Mouse (Mus musculus) embryonic facial prominence, embryonic 11.5 days (tissue): Measurements from ENCODE around the gene Gabra4. TPM values are rescaled to one million over a fixed set of nuclear protein-coding genes. Genes with fewer than 3 reads are reported as not detected.

Experiments
- polyA plus RNA-seq: library from polyadenylated mRNA; unstranded; fragments of >200 nt; fragmentation: Nextera tagmentation; extraction: Ambion mirVana; gene quantifications from 2 replicates; pipeline ENCODE4 v1.2.1, GENCODE M21; 2014

The Gabra4 gene
- polyA plus RNA-seq, 1 experiment from 2014 or later = 4.3 TPM

Other genes starting within 250 kb of the Gabra4 start
- not detected in 2 replicates for gene Cox7b2, start 110.1 kb downstream of the Gabra4 start, polyA plus RNA-seq
- gene Gabrb1, start 195 bp downstream of the Gabra4 start, polyA plus RNA-seq = 0.58 and 0.86 TPM in 2 replicates